Mouse (Mus musculus) liver, adult 2 months (tissue): ENCODE results near the gene Angptl2.

Experiments
- CTCF ChIP-seq: fragments of 200-500 bp; IDR thresholded peaks from 2 replicates; pipeline ENCODE4 v1.5.1; 2011; ENCODE audit warnings: low read depth, low read length, control low read depth
- POLR2A ChIP-seq: fragments of 200-500 bp; IDR thresholded peaks from 2 replicates; pipeline ENCODE4 v1.6.1; 2011; ENCODE audit warnings: low read length, control low read depth; ENCODE audit not compliant: insufficient read depth; ENCODE audit errors: extremely low read depth

GRCm38 (mm10) chr2:33200368-33201068, 15.4 kb upstream of the Angptl2 start:
- no peak for TF ChIP-seq POLR2A
- TF ChIP-seq CTCF = no peak
